ENCODE assay signal across 9 mouse cellular contexts in genomic region chr2:152393225-152394017, GRCm38 (mm10). TPM values are rescaled to one million over a fixed set of nuclear protein-coding genes. Genes with fewer than 3 reads are reported as not detected.
DNase-seq lines count a peak whose midpoint lies in the region; ATAC-seq and TF ChIP-seq lines count a peak whose summit lies in the region.
"Had no signal": no experiment of that assay in that cellular context is flagged by ENCODE, and none has a peak within 500 bp of the region (broad histone marks: within the 10 kb centered on the region; RNA-seq: fewer than 3 reads in every experiment).

No protein-coding gene starts in this region.

- H3K9me3 ChIP-seq in heart, embryonic 13.5 days = no peaks in the 10 kb centered on the region
- H3K9me3 ChIP-seq in E14TG2a.4 (ENCODE audit: low read length) = no peaks in the 10 kb centered on the region
- H3K9me3 ChIP-seq in forebrain, embryonic 11.5 days (ENCODE audit: control insufficient read depth, low read length) = no peaks in the 10 kb centered on the region
- no peaks in the 10 kb centered on the region for H3K9me3 ChIP-seq in midbrain, embryonic 10.5 days (replicated peaks)

- H3K4me1 ChIP-seq in heart, embryonic 13.5 days = peaks cover 31% of the 10 kb centered on the region
- peaks cover 51% of the 10 kb centered on the region for H3K4me1 ChIP-seq in E14TG2a.4 (replicated peaks; ENCODE audit: low read depth, low read length)
- H3K4me1 ChIP-seq in forebrain, embryonic 11.5 days (replicated peaks; ENCODE audit: control insufficient read depth, insufficient read depth, low read length) = peaks cover 13% of the 10 kb centered on the region
- peaks cover 42% of the 10 kb centered on the region for H3K4me1 ChIP-seq in midbrain, embryonic 10.5 days

- H3K27me3 ChIP-seq in heart, embryonic 13.5 days (replicated peaks) = no peaks in the 10 kb centered on the region
- H3K27me3 ChIP-seq in E14TG2a.4 (ENCODE audit: insufficient read depth, low read length) = no peaks in the 10 kb centered on the region
- no peaks in the 10 kb centered on the region for H3K27me3 ChIP-seq in forebrain, embryonic 11.5 days (ENCODE audit: control insufficient read depth, insufficient read depth, low read length)
- no peaks in the 10 kb centered on the region for H3K27me3 ChIP-seq in midbrain, embryonic 10.5 days (ENCODE audit: low read depth, poor library complexity, severe bottlenecking)

- H3K4me3 ChIP-seq in heart, embryonic 13.5 days = peak overlapping the region; percentile 89; the same call in 1 of the 2 replicates
- H3K4me3 ChIP-seq in E14TG2a.4 (replicated peaks; ENCODE audit: low read length) = peak overlapping the region; percentile 91
- no peak overlapping the region for H3K4me3 ChIP-seq in forebrain, embryonic 11.5 days (ENCODE audit: low read depth, low read length)
- peak overlapping the region; percentile 71; the same call in 1 of the 2 replicates for H3K4me3 ChIP-seq in midbrain, embryonic 10.5 days
- H3K4me3 ChIP-seq: layer of hippocampus, adult 2 months had no signal

- H3K36me3 ChIP-seq in heart, embryonic 13.5 days = peaks cover 19% of the 10 kb centered on the region
- H3K36me3 ChIP-seq in E14TG2a.4 (ENCODE audit: insufficient read depth, low read length) = peaks cover 23% of the 10 kb centered on the region
- no peaks in the 10 kb centered on the region; the same call in 1 of the 2 replicates for H3K36me3 ChIP-seq in forebrain, embryonic 11.5 days (ENCODE audit: control insufficient read depth, insufficient read depth, low read length)
- peaks cover 12% of the 10 kb centered on the region for H3K36me3 ChIP-seq in midbrain, embryonic 10.5 days

- TF ChIP-seq CTCF in E14TG2a.4 (conservative IDR thresholded peaks at IDR 0.05; ENCODE audit: low read length) = no peak

- H3K4me2 ChIP-seq in heart, embryonic 13.5 days = peak overlapping the region; percentile 90
- H3K4me2 ChIP-seq in forebrain, embryonic 11.5 days (ENCODE audit: low read depth, low read length, severe bottlenecking) = no peak overlapping the region

- no peak for ATAC-seq in heart, embryonic 13.5 days (ENCODE audit: extremely low read depth, insufficient number of reproducible peaks, low FRiP score, low TSS enrichment)
- ATAC-seq in forebrain, embryonic 11.5 days (replicated peaks; ENCODE audit: low FRiP score) = no peak
- no peak for ATAC-seq in inflammation-experienced regulatory T-cells, adult 6 months

- no peak for DNase-seq in heart, adult 8-10 months (ENCODE audit: low spot score)
- DNase-seq in forebrain, embryonic 11.5 days (ENCODE audit: low spot score) = peak; percentile 56
- no peak for DNase-seq in midbrain, embryonic 10.5 days (ENCODE audit: low spot score)
- no peak for DNase-seq in ovary, postnatal 36 days (ENCODE audit: low spot score)
- DNase-seq in Muller cell, postnatal 12 days (ENCODE audit: inconsistent ontology term) = no peak

- WGBS in heart, embryonic 13.5 days = 46% methylated on average over 9 of the region's 9 CpGs
- 55% methylated on average over 9 of the region's 9 CpGs for WGBS in forebrain, embryonic 11.5 days
- 53% methylated on average over 9 of the region's 9 CpGs for WGBS in midbrain, embryonic 10.5 days

- H3K27ac ChIP-seq in heart, embryonic 13.5 days (replicated peaks) = peak overlapping the region; percentile 62
- no peak overlapping the region; the same call in 1 of the 2 replicates for H3K27ac ChIP-seq in forebrain, embryonic 11.5 days (ENCODE audit: low read depth, low read length)
- no peak overlapping the region for H3K27ac ChIP-seq in midbrain, embryonic 10.5 days (replicated peaks)
- H3K27ac ChIP-seq: layer of hippocampus, adult 2 months had no signal

- H3K9ac ChIP-seq in heart, embryonic 13.5 days = peak overlapping the region; percentile 97
- 0 out of 2 replicates have a peak overlapping the region, but pooled peaks have one; percentile 16 for H3K9ac ChIP-seq in forebrain, embryonic 11.5 days (ENCODE audit: low read length)

RNA-seq across cellular contexts. Expression of gene Sox12, which starts 4.4 kb away (rescaled TPM):
- 8.0 and 8.2 TPM in 2 replicates for polyA plus RNA-seq in heart, embryonic 13.5 days (2015; fragmentation: Nextera tagmentation; extraction: Ambion mirVana)
- total RNA-seq in heart, adult 8-10 months (2022) = 1 to 10 TPM; 5.5 to 8.5 (median 7.0) TPM
- polyA plus RNA-seq in forebrain, embryonic 11.5 days (2014; fragmentation: Nextera tagmentation; extraction: Ambion mirVana) = 20.4 and 22.9 TPM in 2 replicates
- polyA plus RNA-seq in midbrain, embryonic 10.5 days (2016; fragmentation: Nextera tagmentation; extraction: Ambion mirVana) = 8.6 and 9.2 TPM in 2 replicates
- under 1 TPM in 2 of 3 experiments, not detected in 1; 0.39 to 0.49 TPM for polyA plus RNA-seq in inflammation-experienced regulatory T-cells, adult 6 months (2017; shearing (Covaris generic))

RNA-seq across cellular contexts. Expression of gene Nrsn2, which starts 17.0 kb away (rescaled TPM):
- polyA plus RNA-seq in heart, embryonic 13.5 days (2015; fragmentation: Nextera tagmentation; extraction: Ambion mirVana) = 2.5 and 3.7 TPM in 2 replicates
- total RNA-seq in heart, adult 8-10 months (2022) = not detected
- 6.3 and 7.6 TPM in 2 replicates for polyA plus RNA-seq in forebrain, embryonic 11.5 days (2014; fragmentation: Nextera tagmentation; extraction: Ambion mirVana)
- polyA plus RNA-seq in midbrain, embryonic 10.5 days (2016; fragmentation: Nextera tagmentation; extraction: Ambion mirVana) = 1.3 and 3.7 TPM in 2 replicates
- not detected for polyA plus RNA-seq in inflammation-experienced regulatory T-cells, adult 6 months (2017; shearing (Covaris generic))

RNA-seq across cellular contexts. Expression of gene Zcchc3, which starts 21.4 kb away (rescaled TPM):
- 35.1 and 35.9 TPM in 2 replicates for polyA plus RNA-seq in heart, embryonic 13.5 days (2015; fragmentation: Nextera tagmentation; extraction: Ambion mirVana)
- total RNA-seq in heart, adult 8-10 months (2022) = 1 to 10 TPM; 5.8 to 7.6 (median 6.4) TPM
- 59.4 and 63.9 TPM in 2 replicates for polyA plus RNA-seq in forebrain, embryonic 11.5 days (2014; fragmentation: Nextera tagmentation; extraction: Ambion mirVana)
- polyA plus RNA-seq in midbrain, embryonic 10.5 days (2016; fragmentation: Nextera tagmentation; extraction: Ambion mirVana) = 47.7 and 49.8 TPM in 2 replicates
- under 1 TPM; 0.34 to 0.95 (median 0.93) TPM for polyA plus RNA-seq in inflammation-experienced regulatory T-cells, adult 6 months (2017; shearing (Covaris generic))

RNA-seq across cellular contexts. Expression of gene 6820408C15Rik, which starts 22.0 kb away (rescaled TPM):
- 1.8 and 2.2 TPM in 2 replicates for polyA plus RNA-seq in heart, embryonic 13.5 days (2015; fragmentation: Nextera tagmentation; extraction: Ambion mirVana)
- 1 to 10 TPM; 1.5 to 2.9 (median 2.3) TPM for total RNA-seq in heart, adult 8-10 months (2022)
- polyA plus RNA-seq in forebrain, embryonic 11.5 days (2014; fragmentation: Nextera tagmentation; extraction: Ambion mirVana) = 0.41 and 0.79 TPM in 2 replicates
- polyA plus RNA-seq in midbrain, embryonic 10.5 days (2016; fragmentation: Nextera tagmentation; extraction: Ambion mirVana) = 0.99 and 1.2 TPM in 2 replicates
- not detected for polyA plus RNA-seq in inflammation-experienced regulatory T-cells, adult 6 months (2017; shearing (Covaris generic))

RNA-seq across cellular contexts. Expression of gene Trib3, which starts 49.6 kb away (rescaled TPM):
- polyA plus RNA-seq in heart, embryonic 13.5 days (2015; fragmentation: Nextera tagmentation; extraction: Ambion mirVana) = 4.5 and 6.5 TPM in 2 replicates
- total RNA-seq in heart, adult 8-10 months (2022) = 1 to 10 TPM; 3.3 to 4.2 (median 4.1) TPM
- polyA plus RNA-seq in forebrain, embryonic 11.5 days (2014; fragmentation: Nextera tagmentation; extraction: Ambion mirVana) = 1.3 and 2.1 TPM in 2 replicates
- 2.2 and 2.8 TPM in 2 replicates for polyA plus RNA-seq in midbrain, embryonic 10.5 days (2016; fragmentation: Nextera tagmentation; extraction: Ambion mirVana)
- polyA plus RNA-seq in inflammation-experienced regulatory T-cells, adult 6 months (2017; shearing (Covaris generic)) = 1 to 10 TPM; 1.7 to 3.5 (median 2.1) TPM

Comparison
In these comparisons a context has a peak if more than half of its experiments do, and no peak if none do; other contexts are left out.
1. RNA of gene Zcchc3, which starts 21.4 kb away (polyA plus RNA-seq): 59.4 to 63.9 TPM in forebrain, embryonic 11.5 days, 47.7 to 49.8 TPM in midbrain, embryonic 10.5 days and 35.1 to 35.9 TPM in heart, embryonic 13.5 days; 0.34 to 0.95 TPM in inflammation-experienced regulatory T-cells, adult 6 months; every median in the first group is over 10 times any median in the second.